Mouse (Mus musculus) adrenal gland, adult 8-10 months (tissue): ENCODE measurements around the gene Steap3. TPM values are rescaled to one million over a fixed set of nuclear protein-coding genes. Genes with fewer than 3 reads are reported as not detected.
A peak's percentile ranks its signal among the peaks of the same experiment; 100 is the strongest.

ENCODE experiments used
- DNase-seq: peaks from one replicate; pipeline ENCODE4 v3.0.0; 2022
- total RNA-seq, 4 experiments: library from RNA; stranded (reverse); gene quantifications; 2 replicates each; pipeline ENCODE4 v1.2.4; 2022

The Steap3 gene
- total RNA-seq, 4 experiments from 2014 or later, result 31.0 to 47.2 (median 38.3) TPM

DNA sequence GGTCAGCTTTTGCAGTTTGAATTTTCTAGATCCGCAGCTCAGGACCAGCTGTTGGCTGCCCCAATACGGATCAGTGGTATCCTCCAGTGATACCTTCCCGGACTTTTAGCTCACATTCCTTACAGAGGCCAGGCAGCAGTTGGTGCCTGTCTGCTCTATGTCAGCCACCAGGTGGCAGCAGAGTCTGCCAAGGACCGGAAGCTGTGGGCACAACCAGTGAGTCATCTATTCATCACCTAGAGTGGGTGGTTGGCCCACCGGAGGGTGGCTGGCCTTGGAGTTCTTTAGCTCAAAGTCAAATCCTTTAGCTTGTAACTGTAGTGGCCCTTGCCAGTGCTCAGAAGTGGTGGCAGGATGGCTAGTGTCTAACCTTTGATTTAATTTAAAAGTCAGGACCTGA, 75.3 kb downstream of the Steap3 start:
- DNase-seq, result peak; percentile 78

- no peak for DNase-seq
Measured at GRCm38 (mm10) chr1:120196724-120197123, 75.8 kb downstream of the Steap3 start.

DNA sequence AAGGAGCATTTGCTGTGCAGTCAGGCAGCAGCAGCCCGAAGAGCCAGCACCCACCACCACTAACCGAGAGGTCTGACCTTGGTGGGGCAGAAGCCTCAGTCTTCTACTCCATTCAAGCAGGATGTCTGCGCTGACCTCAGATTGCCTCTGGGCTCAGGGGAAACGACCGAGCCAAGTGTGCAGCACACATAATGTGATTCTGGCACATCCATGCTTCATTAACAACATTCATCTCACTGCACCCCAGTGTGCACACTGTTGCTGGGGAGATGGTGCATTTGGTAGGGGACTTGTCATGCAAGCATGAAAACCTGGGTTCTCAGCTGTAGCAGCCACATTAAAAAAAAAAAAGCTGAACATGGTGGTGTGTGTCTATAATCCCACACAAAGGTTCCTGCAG, 76.6 kb downstream of the Steap3 start:
- no peak for DNase-seq

DNA sequence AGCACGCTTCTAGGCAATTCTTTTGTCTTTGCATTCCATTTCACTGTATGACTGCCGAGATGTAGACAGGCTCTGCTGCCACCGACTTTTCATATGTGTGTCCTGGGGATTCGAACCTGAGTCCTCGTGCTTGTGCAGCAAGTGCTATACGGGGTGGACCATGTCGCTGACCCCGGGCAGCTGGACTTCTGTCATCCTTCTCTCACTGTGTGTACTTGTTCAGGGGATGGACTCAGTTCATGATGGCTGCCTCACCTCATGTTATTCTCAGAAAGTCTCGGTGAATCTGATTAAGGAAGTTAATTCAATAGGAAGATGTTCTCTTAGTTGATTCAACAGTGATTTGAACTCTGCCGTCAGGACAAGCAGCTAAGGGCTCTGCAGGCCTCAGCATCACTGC, 78.9 kb downstream of the Steap3 start:
- no peak for DNase-seq

- DNase-seq, result no peak
Measured at GRCm38 (mm10) chr1:120192321-120192720, 80.2 kb downstream of the Steap3 start.

DNA sequence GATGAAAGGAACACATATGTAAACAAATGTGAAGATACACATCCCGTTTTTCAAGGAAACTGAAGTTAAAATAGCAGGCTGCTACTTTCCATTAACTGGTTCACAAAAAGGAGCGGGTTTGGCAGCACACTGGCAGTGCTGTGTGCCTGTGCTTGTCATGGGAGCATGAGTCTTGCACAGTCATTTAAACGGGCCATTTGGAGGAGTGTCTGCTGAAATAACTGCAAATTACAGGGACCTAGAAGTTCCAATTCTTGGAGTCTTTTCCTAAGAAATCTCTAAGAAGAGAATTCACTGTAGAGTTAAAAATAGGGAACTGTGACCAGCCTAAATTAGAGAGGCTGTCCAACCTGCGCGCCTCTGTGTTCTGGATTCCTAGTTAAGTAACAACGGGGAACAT, 81.6 kb downstream of the Steap3 start:
- no peak for DNase-seq

DNA sequence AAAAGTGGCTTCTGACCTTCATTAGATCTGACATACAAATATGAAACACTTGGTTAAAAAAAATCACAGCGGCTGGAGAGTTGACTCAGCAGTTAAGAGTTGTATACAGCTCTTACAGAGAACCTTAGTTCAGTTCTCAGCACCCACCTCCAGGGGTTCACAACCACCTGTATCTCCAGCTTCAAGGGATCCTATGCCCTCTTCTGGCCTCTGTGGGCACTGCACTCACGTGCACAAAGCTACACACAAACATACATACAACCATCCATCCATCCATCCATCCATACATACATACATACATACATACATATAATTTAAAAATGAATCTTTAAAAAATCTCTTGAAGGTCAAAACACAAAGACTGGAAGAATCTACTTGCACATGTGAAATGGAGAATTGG, 82.2 kb downstream of the Steap3 start:
- DNase-seq, result no peak

- DNase-seq, result no peak
Measured at GRCm38 (mm10) chr1:120189206-120189605, 83.3 kb downstream of the Steap3 start.

DNA sequence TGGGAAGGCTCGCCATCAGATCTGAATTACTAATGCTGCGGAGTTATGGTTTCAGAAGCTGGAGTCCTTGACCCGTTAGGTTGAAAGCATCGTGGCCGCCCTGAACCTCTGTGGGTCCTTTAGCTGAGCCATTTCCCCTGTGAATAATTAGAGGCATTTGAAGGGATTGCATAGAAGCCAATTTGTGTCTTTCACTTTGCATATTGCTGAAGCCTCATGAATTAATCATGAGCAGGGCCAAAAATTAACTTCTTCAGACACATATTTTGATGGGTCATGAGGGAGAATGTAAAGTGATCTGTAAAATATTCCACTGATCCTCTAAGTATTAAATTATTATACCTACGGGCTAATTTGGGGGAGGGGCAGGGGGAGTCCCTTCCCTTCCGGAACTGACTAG, 85.4 kb downstream of the Steap3 start:
- DNase-seq, result no peak

DNA sequence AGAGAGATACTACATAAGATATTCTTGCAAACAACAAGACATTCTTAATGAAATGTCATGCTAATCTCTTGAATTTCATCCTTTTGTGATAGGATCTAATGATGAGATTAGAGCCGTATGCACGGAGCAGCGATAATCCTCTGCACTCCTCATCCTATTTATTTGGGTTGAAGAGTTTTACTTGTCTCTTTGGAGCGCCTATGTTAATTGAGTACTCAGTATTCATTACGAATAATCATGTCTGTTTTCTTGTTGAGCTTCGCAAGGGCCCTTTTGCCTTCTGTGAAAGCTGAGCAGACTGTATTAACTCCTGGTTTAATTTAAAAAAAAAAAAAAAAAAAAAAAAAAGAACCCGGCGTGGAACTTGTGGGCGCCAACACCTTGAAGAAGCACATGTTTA, 85.8 kb downstream of the Steap3 start:
- DNase-seq, result no peak

GRCm38 (mm10) chr1:120186204-120186603, 86.3 kb downstream of the Steap3 start:
- DNase-seq, result no peak

- DNase-seq, result no peak
Measured at GRCm38 (mm10) chr1:120177141-120177540, 95.4 kb downstream of the Steap3 start.

DNA sequence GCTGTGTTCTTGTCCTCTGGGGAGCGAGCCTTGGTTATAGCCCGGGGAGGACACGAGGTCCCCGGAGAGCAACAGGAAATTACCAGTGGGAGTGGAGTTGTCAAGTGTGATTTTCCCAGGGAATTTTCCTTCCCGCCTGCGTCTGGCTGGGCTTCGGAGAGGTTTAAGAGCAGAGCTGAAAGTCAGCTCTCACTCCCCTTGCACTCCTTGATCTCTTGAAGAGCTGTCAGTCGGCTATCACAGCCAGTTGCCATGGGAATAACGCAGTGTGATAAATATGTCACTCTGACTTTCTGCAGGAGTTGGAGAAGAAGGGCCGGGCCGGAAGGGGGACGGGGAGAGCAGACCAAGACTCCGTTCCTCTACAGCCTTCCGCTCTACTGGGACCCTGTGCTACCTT, 96.2 kb downstream of the Steap3 start:
- no peak for DNase-seq

DNA sequence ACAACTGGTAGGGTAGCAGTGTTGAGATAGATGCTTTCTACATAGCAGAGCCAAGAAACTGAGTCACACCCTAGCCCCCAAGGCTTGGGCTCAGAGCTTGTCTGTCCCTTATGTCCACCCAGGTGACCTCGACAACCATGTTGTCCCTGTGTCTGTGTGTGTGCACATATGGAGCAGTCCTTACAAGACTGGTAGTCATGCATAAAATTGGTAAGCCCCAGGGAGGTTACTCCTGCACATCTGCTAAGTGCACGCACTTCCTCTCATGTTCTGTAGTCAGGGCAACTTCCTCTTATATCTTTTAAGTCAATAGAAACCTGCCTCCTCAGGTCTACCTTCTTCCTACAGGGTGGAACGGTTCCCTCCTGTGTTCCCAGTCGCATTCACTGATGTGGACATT, 97.5 kb downstream of the Steap3 start:
- no peak for DNase-seq

DNA sequence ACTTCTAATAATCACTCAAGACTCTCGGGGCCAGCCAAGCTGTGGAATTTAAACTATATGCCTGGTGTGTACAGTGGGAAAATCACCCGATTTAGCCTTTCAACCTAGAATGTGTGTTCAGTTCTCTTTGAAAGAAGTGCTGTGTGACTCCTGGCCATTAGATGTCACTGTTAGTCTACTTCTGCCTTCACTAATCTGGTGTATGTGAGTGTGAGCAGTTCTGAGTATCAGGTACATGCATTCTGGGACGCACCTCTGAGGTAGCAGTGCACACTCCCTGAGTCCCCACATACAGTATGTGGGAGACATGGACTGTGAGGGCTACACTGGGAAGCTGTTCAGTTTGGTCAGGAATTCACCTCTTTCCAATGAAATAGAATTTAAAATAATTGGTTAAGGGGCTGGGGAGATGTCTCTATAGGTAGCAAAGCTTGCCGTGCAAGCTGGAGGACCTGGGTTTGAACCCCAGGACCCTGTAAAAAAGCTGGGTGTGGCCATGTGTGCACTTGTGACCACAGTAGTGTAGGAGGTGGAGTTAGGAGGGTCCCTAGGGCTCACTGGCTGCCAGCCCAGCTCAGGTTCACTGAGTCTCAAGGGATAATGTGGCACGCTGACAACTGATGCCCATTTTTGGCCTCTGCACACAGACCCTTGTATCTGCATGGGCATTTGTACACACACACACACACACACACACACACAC, 100.5 kb downstream of the Steap3 start:
- no peak for DNase-seq

GRCm38 (mm10) chr1:120170307-120170706, 102.2 kb downstream of the Steap3 start:
- no peak for DNase-seq

GRCm38 (mm10) chr1:120168674-120169073, 103.8 kb downstream of the Steap3 start:
- DNase-seq, result no peak

DNA sequence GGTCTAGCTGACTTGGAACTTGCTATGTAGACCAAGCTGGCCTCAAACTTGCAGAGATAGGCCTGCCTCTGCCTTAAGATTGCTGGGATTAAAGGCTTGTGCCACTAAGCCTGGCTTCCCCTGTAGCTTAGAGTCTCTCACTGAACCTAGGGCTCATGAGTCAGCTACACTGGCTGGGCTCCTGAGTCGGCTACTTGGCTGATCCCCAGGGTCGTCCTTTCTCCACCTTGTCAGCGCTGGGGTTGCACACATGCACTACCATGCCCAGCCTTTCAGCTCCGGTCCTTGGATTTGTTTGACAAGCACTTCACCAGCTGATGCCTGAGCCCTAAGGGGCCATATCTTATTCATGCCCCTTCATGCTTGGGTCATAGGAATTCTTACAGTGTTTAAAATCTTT, 104.5 kb downstream of the Steap3 start:
- DNase-seq, result peak; percentile 14

GRCm38 (mm10) chr1:120162616-120163015, 109.9 kb downstream of the Steap3 start:
- no peak for DNase-seq

DNA sequence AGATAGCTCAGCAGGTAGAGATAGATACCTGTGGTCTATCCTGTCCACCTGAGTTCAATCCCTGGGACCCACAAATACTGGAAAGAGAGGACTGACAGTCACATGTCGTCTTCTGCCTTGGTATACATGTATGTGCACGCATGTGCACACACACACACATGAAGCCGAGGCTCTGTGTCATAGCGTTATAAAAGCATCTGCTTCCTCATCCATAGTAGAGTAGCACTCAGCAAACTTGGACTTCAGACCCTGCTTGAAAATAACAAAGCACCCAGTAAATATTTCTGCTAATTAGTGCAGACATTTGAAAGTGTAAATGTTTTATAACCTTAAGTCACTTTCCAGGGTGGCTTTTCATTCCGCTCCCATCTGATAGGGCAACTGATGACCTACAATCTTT, 111.0 kb downstream of the Steap3 start:
- DNase-seq, result no peak

DNA sequence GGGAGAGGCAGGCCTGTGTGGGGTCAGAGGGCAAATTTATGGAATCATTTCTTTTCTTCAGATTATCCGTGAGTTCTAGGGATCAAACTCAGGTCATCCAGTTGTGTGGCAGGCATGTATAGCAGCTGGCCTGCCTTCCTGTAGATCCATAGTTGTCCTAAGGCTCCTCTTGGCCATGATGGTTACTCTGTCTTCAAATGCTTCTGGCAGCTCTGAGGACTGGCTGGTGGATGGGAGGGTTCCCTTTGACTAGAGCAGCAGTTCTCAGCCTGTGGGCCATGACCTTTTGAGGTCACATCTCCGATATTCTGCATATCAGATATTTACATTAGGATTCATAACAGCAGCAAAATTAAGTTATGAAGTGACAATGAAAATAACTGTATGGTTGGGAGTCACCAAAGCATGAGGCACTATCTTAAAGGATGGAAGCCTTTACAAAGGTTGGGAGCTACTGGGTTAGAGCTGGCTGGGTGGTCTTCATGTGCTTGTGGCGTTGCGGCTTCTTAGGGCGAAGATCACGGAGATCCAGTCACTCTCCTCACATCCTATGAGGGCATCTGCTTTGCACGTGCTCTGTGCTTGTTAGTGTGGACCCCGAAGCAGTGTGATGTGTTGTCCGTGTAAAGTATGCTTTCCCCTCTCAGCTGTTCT, 113.9 kb downstream of the Steap3 start:
- DNase-seq, result no peak

DNA sequence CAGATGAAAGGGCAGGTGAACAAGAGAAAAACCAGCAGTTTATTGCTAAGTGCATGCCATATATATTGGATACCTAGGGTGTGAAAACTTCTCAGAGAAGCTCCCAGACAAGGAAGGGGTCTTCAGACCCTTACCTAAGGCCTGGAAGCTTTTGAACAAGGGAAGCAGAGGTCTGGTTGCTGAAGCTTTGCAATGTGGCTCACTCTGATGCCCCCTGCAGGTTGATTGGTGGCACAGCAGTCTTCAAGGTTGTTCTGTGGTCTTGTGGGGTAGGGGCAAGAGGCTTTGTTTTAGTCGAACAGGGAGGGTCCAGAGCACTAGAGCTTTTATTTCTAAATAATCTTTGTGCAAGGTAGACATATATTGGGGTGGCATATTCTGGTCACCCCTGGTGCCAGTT, 117.2 kb downstream of the Steap3 start:
- no peak for DNase-seq

DNA sequence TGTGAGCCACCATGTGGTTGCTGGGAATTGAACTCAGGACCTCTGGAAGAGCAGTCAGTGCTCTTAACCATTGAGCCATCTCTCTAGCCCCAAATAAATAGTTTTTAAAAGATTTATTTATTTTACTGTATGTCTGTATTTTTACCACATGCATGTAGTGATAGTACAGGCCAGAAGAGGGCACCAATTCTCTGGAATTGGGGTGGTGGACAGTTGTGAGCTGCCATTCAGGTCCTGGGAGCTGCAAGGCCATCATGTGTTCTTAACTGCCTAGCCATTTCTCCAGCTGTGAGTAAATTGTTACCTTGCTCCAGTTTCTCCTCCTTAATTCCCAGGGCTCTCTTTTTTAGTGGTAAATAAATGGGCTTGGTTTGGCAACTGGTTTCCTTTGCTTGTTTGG, 118.3 kb downstream of the Steap3 start:
- no peak for DNase-seq

DNA sequence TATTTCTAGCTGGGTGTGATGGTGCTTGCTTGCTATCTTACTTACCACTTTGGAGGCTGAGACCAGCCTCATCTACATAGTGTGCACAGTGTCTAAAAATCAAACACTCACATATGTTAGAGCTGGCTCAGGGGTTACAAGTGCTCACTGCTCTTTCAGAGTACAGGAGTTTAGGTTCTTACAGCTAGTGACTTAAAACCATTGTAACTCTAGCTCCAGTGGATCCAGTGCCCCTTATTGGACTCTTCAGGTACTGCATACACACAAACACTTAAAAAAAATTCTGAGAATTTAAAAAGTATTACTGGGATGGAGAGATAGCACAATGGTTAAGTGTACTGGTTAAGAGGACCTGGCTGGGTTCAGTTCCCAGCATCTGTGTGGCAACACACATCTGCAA, 125.5 kb downstream of the Steap3 start:
- no peak for DNase-seq
